Mouse (Mus musculus) CH12.LX (cell line): ENCODE data around the gene 9030025P20Rik. TPM values are rescaled to one million over a fixed set of nuclear protein-coding genes. Genes with fewer than 3 reads are reported as not detected.
"Not testable (repeated sequence)": the region's sequence is repeated elsewhere in the genome, so short reads cannot be mapped to it uniquely, and the experiment has no call there.

Experiments
- DNase-seq: peaks from one replicate; pipeline ENCODE4 v3.0.0-alpha.2; 2013; ENCODE audit errors: extremely low read depth
- H3K27ac ChIP-seq: 2 replicates; pipeline ENCODE4 v1.5.1; 2012; ENCODE audit warnings: low read depth, mild to moderate bottlenecking, control low read depth, moderate library complexity; ENCODE audit not compliant: insufficient read depth
- H3K27me3 ChIP-seq: replicated peaks from 2 replicates; pipeline ENCODE3; 2012; ENCODE audit warnings: inconsistent platforms
- H3K36me3 ChIP-seq, 2 experiments: replicated peaks in 1 of 2; 2 replicates each; pipeline versions ENCODE3 to v1.6.1; 2012; ENCODE audit warnings: inconsistent platforms in 1 of 2, low read length in 1 of 2, mild to moderate bottlenecking in 1 of 2, mixed read lengths in 1 of 2, moderate library complexity in 1 of 2; ENCODE audit not compliant: control insufficient read depth in 1 of 2, insufficient read depth in 1 of 2
- H3K4me1 ChIP-seq, 2 experiments: 2 replicates each; pipeline ENCODE4 v1.6.1; 2012; ENCODE audit warnings: inconsistent platforms in 1 of 2, moderate library complexity in 1 of 2; ENCODE audit not compliant: insufficient read depth in 2 of 2, control insufficient read depth in 1 of 2
- H3K4me2 ChIP-seq: 2 replicates; pipeline ENCODE4 v1.6.1; 2012; ENCODE audit warnings: low read depth, mild to moderate bottlenecking, control low read depth; ENCODE audit not compliant: poor library complexity, insufficient read depth, severe bottlenecking
- H3K4me3 ChIP-seq, 3 experiments: fragments of 150-350 bp in 1 of 3; sonication (generic) in 1 of 3; replicated peaks in 1 of 3; 2 replicates each; pipeline versions ENCODE3 to v1.5.1; 2011 to 2012; ENCODE audit warnings: low read depth in 2 of 3, low read length in 2 of 3, mild to moderate bottlenecking in 2 of 3, moderate library complexity in 2 of 3, control low read depth in 1 of 3, improper control_type of control experiment in 1 of 3, inconsistent platforms in 1 of 3, mixed read lengths in 1 of 3; ENCODE audit not compliant: poor library complexity in 1 of 3
- H3K79me2 ChIP-seq: replicated peaks from 2 replicates; pipeline ENCODE4 v1.6.1; 2012; ENCODE audit warnings: mild to moderate bottlenecking, moderate library complexity; ENCODE audit not compliant: control insufficient read depth, poor library complexity, insufficient read depth, severe bottlenecking; ENCODE audit errors: extremely low read depth
- H3K9ac ChIP-seq: 2 replicates; pipeline ENCODE4 v1.6.1; 2012; ENCODE audit warnings: low read depth, mild to moderate bottlenecking, control low read depth, moderate library complexity; ENCODE audit not compliant: insufficient read depth
- H3K9me3 ChIP-seq: replicated peaks from 2 replicates; pipeline ENCODE3; 2012; ENCODE audit warnings: low read length, inconsistent platforms, mixed read lengths
- BHLHE40 ChIP-seq: IDR thresholded peaks from 2 replicates; pipeline ENCODE4 v1.6.1; 2011; ENCODE audit warnings: mild to moderate bottlenecking, low read depth, low read length, improper control_type of control experiment
- E2F4 ChIP-seq: IDR thresholded peaks from 2 replicates; pipeline ENCODE4 v1.6.1; 2011; ENCODE audit warnings: low read depth, low read length, improper control_type of control experiment; ENCODE audit not compliant: insufficient replicate concordance
- EP300 ChIP-seq: IDR thresholded peaks from 2 replicates; pipeline ENCODE4 v1.6.1; 2011; ENCODE audit warnings: low read length, improper control_type of control experiment
- ETS1 ChIP-seq: conservative IDR thresholded peaks from 2 replicates; pipeline ENCODE4 v1.6.1; 2012; ENCODE audit warnings: low read depth, mild to moderate bottlenecking, inconsistent platforms, low read length, improper control_type of control experiment, moderate library complexity
- GABPA ChIP-seq: IDR thresholded peaks from 2 replicates; pipeline ENCODE4 v1.6.1; 2012; ENCODE audit warnings: low read depth, low read length, improper control_type of control experiment, inconsistent platforms; ENCODE audit not compliant: insufficient replicate concordance
- JUN ChIP-seq: IDR thresholded peaks from 2 replicates; pipeline ENCODE4 v1.6.1; 2011; ENCODE audit warnings: low read depth, mild to moderate bottlenecking, low read length, improper control_type of control experiment, moderate library complexity; ENCODE audit not compliant: insufficient read depth
- JUND ChIP-seq: conservative IDR thresholded peaks from 2 replicates; pipeline ENCODE4 v1.6.1; 2011; ENCODE audit warnings: low read depth, low read length, improper control_type of control experiment
- KAT2A ChIP-seq: IDR thresholded peaks from 2 replicates; pipeline ENCODE4 v1.6.1; 2012; ENCODE audit warnings: low read length, improper control_type of control experiment, inconsistent platforms; ENCODE audit not compliant: insufficient replicate concordance
- MAX ChIP-seq: IDR thresholded peaks from 2 replicates; pipeline ENCODE4 v1.6.1; 2011; ENCODE audit warnings: low read length, improper control_type of control experiment
- MAZ ChIP-seq: IDR thresholded peaks from 2 replicates; pipeline ENCODE4 v1.6.1; 2012; ENCODE audit warnings: low read depth, mild to moderate bottlenecking, inconsistent platforms, low read length, improper control_type of control experiment, moderate library complexity
- MEF2A ChIP-seq: IDR thresholded peaks from 2 replicates; pipeline ENCODE4 v1.6.1; 2014; ENCODE audit warnings: low read depth, mild to moderate bottlenecking, inconsistent platforms, low read length, improper control_type of control experiment, borderline replicate concordance
- MYC ChIP-seq: IDR thresholded peaks from 2 replicates; pipeline ENCODE4 v1.6.1; 2011; ENCODE audit warnings: low read depth, mild to moderate bottlenecking, improper control_type of control experiment, low read length
- NELFE ChIP-seq: IDR thresholded peaks from 2 replicates; pipeline ENCODE4 v1.6.1; 2011; ENCODE audit warnings: low read depth, low read length, improper control_type of control experiment
- NRF1 ChIP-seq: IDR thresholded peaks from 2 replicates; pipeline ENCODE4 v1.6.1; 2014; ENCODE audit warnings: low read depth, mild to moderate bottlenecking, inconsistent platforms, low read length, improper control_type of control experiment, moderate library complexity
- PAX5 ChIP-seq: IDR thresholded peaks from 2 replicates; pipeline ENCODE4 v1.6.1; 2012; ENCODE audit warnings: low read length, inconsistent platforms, mixed read lengths
- POLR2A ChIP-seq: IDR thresholded peaks from 2 replicates; pipeline ENCODE4 v1.6.1; 2011; ENCODE audit warnings: low read depth, mild to moderate bottlenecking, improper control_type of control experiment, low read length
- RCOR1 ChIP-seq: conservative IDR thresholded peaks from 2 replicates; pipeline ENCODE4 v1.6.1; 2012; ENCODE audit warnings: low read depth, mild to moderate bottlenecking, inconsistent platforms, low read length, improper control_type of control experiment
- TBP ChIP-seq: conservative IDR thresholded peaks from 2 replicates; pipeline ENCODE4 v1.6.1; 2011; ENCODE audit warnings: low read depth, low read length, improper control_type of control experiment
- ZKSCAN1 ChIP-seq: IDR thresholded peaks from 2 replicates; pipeline ENCODE4 v1.6.1; 2012; ENCODE audit warnings: low read depth, inconsistent platforms, low read length, improper control_type of control experiment, borderline replicate concordance
- ZMIZ1 ChIP-seq: IDR thresholded peaks from 2 replicates; pipeline ENCODE4 v1.6.1; 2012; ENCODE audit warnings: low read depth, mild to moderate bottlenecking, inconsistent platforms, low read length, improper control_type of control experiment
- dilution Hi-C: fragments of 300-500 bp; cut with MboI; formaldehyde crosslinking; loops from 2 replicates; pipeline ENCODE4 v1.14.3; 2020; ENCODE audit warnings: low sequenced_read_pairs; ENCODE audit not compliant: extremely low pct_unique_long_range_greater_than_20kb, extremely low pct_ligation_motif_present
- in situ Hi-C: fragments of 300-500 bp; cut with MboI; formaldehyde crosslinking; loops from 3 replicates; pipeline ENCODE4 v1.14.3; 2019; ENCODE audit warnings: low sequenced_read_pairs, low pct_ligation_motif_present, low pct_unique_long_range_greater_than_20kb, mixed read lengths
- polyA plus RNA-seq: library from polyadenylated mRNA; unstranded; fragments of >175 nt; gene quantifications from 2 replicates; pipeline ENCODE4 v1.2.1, GENCODE M21; 2012; ENCODE audit warnings: low read depth; ENCODE audit not compliant: insufficient read length
- total RNA-seq, 2 experiments: library from RNA; depleted of rRNA; stranded (reverse); fragments of 300-350 nt in 1 of 2; fragments of >200 nt in 1 of 2; gene quantifications; 2 replicates each; pipeline ENCODE4 v1.2.3; 2012 to 2014

9030025P20Rik gene
- total and polyA plus RNA-seq, 3 experiments = 6.4 to 7.9 (median 7.5) TPM

DNA sequence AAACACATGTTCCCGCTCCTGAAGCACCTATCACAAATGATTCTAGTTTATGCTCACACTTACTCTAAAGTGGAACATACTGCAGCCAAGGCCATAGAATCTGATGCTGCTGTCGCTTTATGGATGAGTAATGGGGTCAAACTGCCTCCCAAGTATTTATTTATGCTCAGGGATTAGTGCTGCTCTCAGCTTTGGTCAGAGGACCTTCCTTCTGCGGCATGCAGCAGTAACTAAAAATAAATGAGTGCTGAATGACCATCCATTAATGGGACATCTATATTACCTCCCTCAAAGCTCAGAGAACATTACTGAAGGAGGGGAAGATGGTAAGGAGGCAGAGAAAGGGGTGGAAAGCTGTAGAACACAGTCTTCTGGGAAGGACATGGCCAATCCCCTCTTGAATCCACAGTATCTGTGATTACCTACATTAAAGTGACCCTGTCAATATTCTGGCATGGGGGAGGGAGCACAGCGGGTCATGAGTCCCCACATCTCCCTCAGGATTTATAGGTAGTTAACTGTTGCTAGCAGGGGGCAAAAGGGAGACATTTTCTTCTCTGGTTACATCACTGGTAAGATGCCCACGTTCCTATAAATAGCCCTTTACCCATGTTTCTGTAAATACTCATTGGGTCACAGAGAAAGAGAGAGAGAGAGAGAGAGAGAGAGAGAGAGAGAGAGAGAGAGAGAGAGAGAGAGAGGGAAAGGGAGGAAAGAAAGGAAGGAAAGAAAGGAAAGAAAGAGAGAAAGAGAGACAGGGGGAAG is 42.2 kb upstream of the 9030025P20Rik start:
- no peak for DNase-seq
- Histone ChIP-seq H3K9me3 (no peaks in the 10 kb centered on the region), H3K27ac (no peak overlapping the region), H3K27me3 (no peaks in the 10 kb centered on the region), H3K4me2 (no peak overlapping the region), H3K4me3 (no peak overlapping the region), H3K4me1 (no peaks in the 10 kb centered on the region), H3K79me2 (no peaks in the 10 kb centered on the region), H3K36me3 (no peaks in the 10 kb centered on the region), H3K9ac (no peak overlapping the region)
- in situ Hi-C loops (no loop called here), dilution Hi-C loops (no loop called here)
- TF ChIP-seq GABPA = no peak
- no peak for TF ChIP-seq MAX
- no peak for TF ChIP-seq JUND
- no peak for TF ChIP-seq KAT2A
- TF ChIP-seq POLR2A = no peak
- no peak for TF ChIP-seq ZMIZ1
- no peak for TF ChIP-seq JUN
- TF ChIP-seq TBP = no peak
- TF ChIP-seq BHLHE40 = no peak
- TF ChIP-seq MYC = no peak
- no peak for TF ChIP-seq ETS1
- no peak for TF ChIP-seq RCOR1
- no peak for TF ChIP-seq ZKSCAN1
- no peak for TF ChIP-seq MEF2A
- TF ChIP-seq PAX5 = no peak
- no peak for TF ChIP-seq E2F4
- TF ChIP-seq NRF1 = no peak
- TF ChIP-seq MAZ = no peak
- no peak for TF ChIP-seq EP300
- TF ChIP-seq NELFE = no peak

DNA sequence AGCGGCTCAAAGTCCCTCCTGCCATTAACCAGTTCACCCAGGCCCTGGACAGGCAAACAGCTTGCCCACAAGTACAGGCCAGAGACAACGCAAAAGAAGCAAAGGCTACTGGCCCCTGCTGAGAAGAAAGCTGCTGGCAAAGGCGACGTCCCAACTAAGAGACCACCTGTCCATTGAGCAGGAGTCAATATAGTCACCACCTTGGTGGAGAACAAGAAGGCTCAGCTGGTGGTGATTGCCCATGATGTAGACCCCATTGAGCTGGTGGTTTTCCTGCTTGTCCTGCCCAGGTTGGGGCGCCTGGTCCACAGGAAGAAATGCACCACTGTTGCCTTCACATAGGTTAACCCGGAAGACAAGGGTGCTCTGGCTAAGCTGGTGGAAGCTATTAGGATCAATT is 36.1 kb upstream of the 9030025P20Rik start:
- peak overlapping the region; percentile 44; the same call in 1 of the 2 replicates for H3K4me2 ChIP-seq
- H3K9me3 ChIP-seq, DNase-seq, H3K27me3 ChIP-seq, dilution Hi-C loops, in situ Hi-C loops, H3K27ac ChIP-seq: not testable (repeated sequence)
- H3K79me2 ChIP-seq = peaks cover 17% of the 10 kb centered on the region
- peak overlapping the region; percentile 45; the same call in 1 of the 2 replicates for H3K9ac ChIP-seq
- peak overlapping the region in 2 of 3 experiments; percentile 79 for H3K4me3 ChIP-seq
- H3K36me3 ChIP-seq = peaks cover 24 to 36% of the 10 kb centered on the region in 2 experiments
- H3K4me1 ChIP-seq = peaks cover 4 to 28% of the 10 kb centered on the region in 2 experiments
